Mouse (Mus musculus) hindbrain, embryonic 12.5 days (tissue): ENCODE data around the gene C2cd3. TPM values are rescaled to one million over a fixed set of nuclear protein-coding genes. Genes with fewer than 3 reads are reported as not detected.

ENCODE experiments used
- ATAC-seq: fragments of 200-750 bp; cut with Nextera tagmentation; 2 replicates; pipeline ENCODE4 v1.8.0; 2017; ENCODE audit warnings: moderate TSS enrichment; ENCODE audit not compliant: low FRiP score
- H3K27ac ChIP-seq: fragments of 300-500 bp; sonication (generic); 2 replicates; pipeline ENCODE4 v1.5.1; 2016; ENCODE audit warnings: mild to moderate bottlenecking
- H3K27me3 ChIP-seq: fragments of 300-500 bp; sonication (generic); 2 replicates; pipeline ENCODE4 v1.6.1; 2016; ENCODE audit warnings: mild to moderate bottlenecking
- H3K36me3 ChIP-seq: fragments of 300-500 bp; sonication (generic); 2 replicates; pipeline ENCODE4 v1.6.1; 2016; ENCODE audit warnings: mild to moderate bottlenecking
- H3K4me1 ChIP-seq: fragments of 300-500 bp; sonication (generic); 2 replicates; pipeline ENCODE4 v1.6.1; 2016
- H3K4me2 ChIP-seq: fragments of 300-500 bp; sonication (generic); replicated peaks from 2 replicates; pipeline ENCODE4 v1.6.1; 2016; ENCODE audit warnings: mild to moderate bottlenecking
- H3K4me3 ChIP-seq: fragments of 300-500 bp; sonication (generic); 2 replicates; pipeline ENCODE4 v1.5.1; 2016; ENCODE audit warnings: mild to moderate bottlenecking
- H3K9ac ChIP-seq: fragments of 300-500 bp; sonication (generic); 2 replicates; pipeline ENCODE4 v1.6.1; 2016; ENCODE audit warnings: mild to moderate bottlenecking, moderate library complexity
- H3K9me3 ChIP-seq: fragments of 300-500 bp; sonication (generic); replicated peaks from 2 replicates; pipeline ENCODE4 v1.6.1; 2016; ENCODE audit warnings: mild to moderate bottlenecking
- WGBS: fragments of 180-500 bp; shearing (Covaris S2); methylation state at CpG from one replicate; pipeline ENCODE4 v1.1.7; 2016; 5-methylcytosine and 5-hydroxymethylcytosine counted together
- polyA plus RNA-seq: library from polyadenylated mRNA; unstranded; fragments of >200 nt; fragmentation: Nextera tagmentation; extraction: Ambion mirVana; gene quantifications from 2 replicates; pipeline ENCODE4 v1.2.1, GENCODE M21; 2016

The C2cd3 gene
- 33.2 and 37.4 TPM in 2 replicates for polyA plus RNA-seq

DNA sequence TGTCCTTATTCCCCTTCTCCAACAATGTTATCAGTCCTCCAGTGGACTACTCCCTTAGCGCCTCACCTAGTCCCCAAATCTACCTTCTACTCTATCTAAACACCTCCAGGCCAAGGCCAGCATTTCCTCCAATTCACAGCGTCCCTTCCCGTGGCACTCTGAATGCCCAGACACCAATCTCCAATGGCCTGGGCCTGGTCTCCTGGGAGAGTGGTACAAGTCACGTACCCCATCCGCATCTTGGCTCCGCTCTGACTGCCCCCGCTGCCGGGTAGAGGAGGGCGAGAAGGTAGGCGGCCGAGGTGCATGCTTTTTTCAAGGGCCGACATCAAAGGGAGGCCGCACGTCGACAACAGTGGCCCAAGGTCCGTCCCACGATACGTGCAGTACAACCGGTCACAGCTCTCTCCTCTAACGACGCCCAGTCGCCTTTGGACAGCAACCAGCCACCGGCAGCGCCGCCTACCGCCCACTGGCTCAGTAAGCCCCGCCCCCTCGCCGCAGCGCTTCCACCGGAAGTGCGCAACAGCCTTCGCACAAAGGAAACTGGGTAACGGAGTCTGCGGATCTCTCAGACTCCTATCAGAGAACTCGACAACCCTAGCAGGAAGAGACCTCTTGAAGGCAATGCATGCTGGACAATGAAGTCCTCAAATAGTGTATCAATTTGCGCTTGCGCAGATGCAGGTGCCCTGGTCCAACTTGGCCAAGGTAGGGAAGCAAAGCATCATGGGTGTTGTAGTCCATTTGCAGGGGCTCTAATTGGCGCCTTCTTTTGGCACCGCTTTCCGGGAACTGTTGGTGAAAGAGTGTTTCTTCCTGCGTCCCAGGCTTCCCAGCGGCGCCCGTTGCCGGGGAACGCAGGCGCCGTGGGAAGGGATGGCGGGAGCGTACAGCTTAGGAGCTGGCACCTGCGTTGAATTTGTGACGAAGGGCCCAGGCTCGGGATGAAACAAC, at the start of gene C2cd3, which contains the start of gene Ppme1:
Gene C2cd3 (plus strand): TSS at position 739 of the 957 bp plus-strand sequence.
Gene Ppme1 (minus strand): TSS at position 813 of the 957 bp plus-strand sequence.
- H3K36me3 ChIP-seq: peaks cover 8% of the 10 kb centered on the region
- peak within 1 kb of the TSS; percentile 73 for H3K4me2 ChIP-seq
- peaks cover 25% of the 10 kb centered on the region for H3K4me1 ChIP-seq
- peak; percentile 98 for ATAC-seq
- WGBS: under 1% methylated on average over 54 of the region's 54 CpGs
- peak within 1 kb of the TSS; percentile 67 for H3K4me3 ChIP-seq
- no peaks in the 10 kb centered on the region for H3K9me3 ChIP-seq
- peak within 1 kb of the TSS; percentile 72 for H3K9ac ChIP-seq
- peak within 1 kb of the TSS; percentile 90 for H3K27ac ChIP-seq
- H3K27me3 ChIP-seq: no peaks in the 10 kb centered on the region

- H3K4me3 ChIP-seq: no peak overlapping the region
- peaks cover 40% of the 10 kb centered on the region for H3K36me3 ChIP-seq
- no peaks in the 10 kb centered on the region for H3K27me3 ChIP-seq
- 92% methylated on average over 3 of the region's 3 CpGs for WGBS
- no peak for ATAC-seq
- H3K9ac ChIP-seq: no peak overlapping the region
- H3K27ac ChIP-seq: no peak overlapping the region
- H3K9me3 ChIP-seq: no peaks in the 10 kb centered on the region
- no peaks in the 10 kb centered on the region for H3K4me1 ChIP-seq
- no peak overlapping the region for H3K4me2 ChIP-seq
Observed at GRCm38 (mm10) chr7:100323721-100324120, 48.3 kb upstream of the C2cd3 start.

GRCm38 (mm10) chr7:100325482-100325881, 46.6 kb upstream of the C2cd3 start:
- 86% methylated on average over 6 of the region's 6 CpGs for whole genome bisulfite sequencing
- no peak overlapping the region for H3K27ac ChIP-seq

DNA sequence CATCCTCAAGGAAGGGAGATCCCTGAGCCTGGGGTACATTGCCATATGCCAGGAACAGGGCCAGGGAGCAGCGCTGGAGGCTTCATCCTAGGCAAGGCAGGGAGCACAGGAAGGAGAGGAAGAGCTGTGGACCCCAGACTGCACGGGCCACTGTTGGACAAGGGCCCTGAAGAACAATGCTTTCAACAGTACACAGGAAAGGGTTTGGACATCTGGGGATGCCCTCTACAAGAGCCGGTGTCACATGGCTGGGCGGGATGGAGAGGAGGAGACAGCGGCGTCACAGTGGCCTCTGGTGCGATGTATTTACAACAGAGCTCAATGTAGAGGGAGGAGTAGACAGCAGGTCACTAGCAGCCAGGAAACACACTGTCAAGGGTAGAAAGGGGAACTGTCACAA, 44.5 kb upstream of the C2cd3 start:
- no peaks in the 10 kb centered on the region for H3K27me3 ChIP-seq
- 88% methylated on average over 7 of the region's 7 CpGs for WGBS
- no peak overlapping the region for H3K4me2 ChIP-seq
- peaks cover 70% of the 10 kb centered on the region for H3K36me3 ChIP-seq
- H3K27ac ChIP-seq: no peak overlapping the region
- no peak overlapping the region for H3K9ac ChIP-seq
- no peaks in the 10 kb centered on the region for H3K4me1 ChIP-seq
- no peak for ATAC-seq
- H3K9me3 ChIP-seq: no peaks in the 10 kb centered on the region
- no peak overlapping the region for H3K4me3 ChIP-seq

More at GRCm38 (mm10) chr7:100325482-100325881, 46.6 kb upstream of the C2cd3 start:
- Histone ChIP-seq H3K4me2 (no peak overlapping the region), H3K36me3 (peaks cover 50% of the 10 kb centered on the region), H3K4me1 (no peaks in the 10 kb centered on the region), H3K4me3 (no peak overlapping the region), H3K9ac (no peak overlapping the region), H3K9me3 (no peaks in the 10 kb centered on the region), H3K27me3 (no peaks in the 10 kb centered on the region)
- ATAC-seq: no peak; the same call in 1 of the 2 replicates

DNA sequence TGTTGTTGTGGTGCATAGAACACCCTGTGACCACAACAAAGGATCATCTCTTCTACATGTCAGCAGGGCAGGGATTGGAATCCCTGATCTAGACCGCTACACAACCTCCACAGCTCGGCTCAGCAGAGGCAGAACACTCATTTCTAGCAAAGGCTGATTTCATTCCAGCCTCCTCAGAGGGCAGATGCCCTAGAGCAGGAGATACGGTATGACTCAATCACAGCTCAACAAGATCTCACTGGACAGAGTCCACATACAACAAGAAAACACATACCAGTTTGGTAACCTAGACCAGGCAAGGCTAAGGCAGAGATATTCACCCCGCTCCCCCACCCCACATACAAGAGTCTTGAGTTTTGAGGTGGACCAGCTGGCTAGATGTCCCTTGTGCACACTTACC, 43.4 kb upstream of the C2cd3 start:
- Histone ChIP-seq H3K9ac (no peak overlapping the region), H3K4me3 (no peak overlapping the region), H3K9me3 (no peaks in the 10 kb centered on the region), H3K27ac (no peak overlapping the region), H3K36me3 (peaks cover 81% of the 10 kb centered on the region), H3K27me3 (no peaks in the 10 kb centered on the region), H3K4me1 (no peaks in the 10 kb centered on the region), H3K4me2 (no peak overlapping the region)
- WGBS: 94% methylated on average over 4 of the region's 4 CpGs
- ATAC-seq: no peak

- Histone ChIP-seq H3K9me3 (no peaks in the 10 kb centered on the region), H3K4me1 (no peaks in the 10 kb centered on the region), H3K4me3 (no peak overlapping the region), H3K27me3 (no peaks in the 10 kb centered on the region), H3K9ac (no peak overlapping the region), H3K36me3 (peaks cover 89% of the 10 kb centered on the region), H3K4me2 (no peak overlapping the region), H3K27ac (no peak overlapping the region)
- WGBS: 95% methylated on average over 3 of the region's 3 CpGs
- no peak for ATAC-seq
Observed at GRCm38 (mm10) chr7:100331269-100331668, 40.8 kb upstream of the C2cd3 start.

GRCm38 (mm10) chr7:100335921-100336320, 36.1 kb upstream of the C2cd3 start:
- Histone ChIP-seq H3K36me3 (peaks cover 94% of the 10 kb centered on the region), H3K9me3 (no peaks in the 10 kb centered on the region), H3K4me2 (no peak overlapping the region), H3K4me1 (no peaks in the 10 kb centered on the region), H3K4me3 (no peak overlapping the region), H3K9ac (no peak overlapping the region), H3K27ac (no peak overlapping the region), H3K27me3 (no peaks in the 10 kb centered on the region)
- 96% methylated on average over 2 of the region's 2 CpGs for WGBS
- no peak for ATAC-seq

DNA sequence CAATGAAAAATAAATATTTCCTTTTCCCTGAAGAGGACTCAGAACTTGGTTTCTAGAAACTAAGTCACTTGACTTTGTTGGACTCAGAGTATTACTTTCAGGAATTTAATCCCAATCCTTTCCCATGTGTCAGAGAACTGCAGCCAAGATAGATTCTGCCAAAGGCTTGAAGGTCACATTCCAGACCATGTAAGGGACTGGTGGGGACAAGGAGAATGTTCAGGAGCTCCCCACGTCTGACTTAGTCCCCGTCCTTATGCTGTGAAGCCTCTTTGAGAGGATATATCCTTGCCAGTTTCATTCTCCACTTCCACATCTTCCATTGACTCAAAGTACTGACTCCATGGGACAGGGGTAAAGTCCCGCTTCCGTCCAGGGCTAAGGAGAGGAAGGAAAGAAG, 17.0 kb upstream of the C2cd3 start:
- Histone ChIP-seq H3K9ac (no peak overlapping the region), H3K36me3 (peaks cover 12% of the 10 kb centered on the region), H3K27ac (no peak overlapping the region), H3K4me2 (no peak overlapping the region), H3K27me3 (no peaks in the 10 kb centered on the region), H3K9me3 (no peaks in the 10 kb centered on the region), H3K4me1 (no peaks in the 10 kb centered on the region), H3K4me3 (no peak overlapping the region)
- WGBS: 89% methylated on average over 4 of the region's 4 CpGs
- ATAC-seq: no peak

DNA sequence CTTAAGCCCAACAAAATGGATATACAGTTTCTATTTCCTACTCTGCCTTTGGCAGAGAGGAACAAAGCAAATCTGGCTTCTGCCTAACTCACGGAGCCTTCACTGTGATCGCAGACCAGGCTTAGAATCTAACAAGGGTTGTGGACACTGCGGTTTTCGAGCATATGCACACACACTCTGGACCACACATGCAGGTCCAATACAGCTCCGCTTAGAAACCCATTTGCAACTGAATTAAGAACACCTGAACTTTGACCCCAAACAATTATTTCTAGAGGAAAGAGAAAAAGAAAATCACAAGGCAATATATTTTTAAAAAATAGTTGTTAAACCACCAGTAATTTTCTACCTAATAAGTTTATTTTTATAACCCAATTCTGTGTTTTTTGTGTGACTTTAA, 15.7 kb upstream of the C2cd3 start:
- ATAC-seq: no peak
- WGBS: 78% methylated on average over 5 of the region's 5 CpGs
- H3K36me3 ChIP-seq: peaks cover 11% of the 10 kb centered on the region

GRCm38 (mm10) chr7:100356768-100357167, 15.3 kb upstream of the C2cd3 start:
- 100% methylated on average over 1 of the region's 1 CpGs for WGBS
- Histone ChIP-seq H3K4me3 (no peak overlapping the region), H3K4me2 (no peak overlapping the region), H3K36me3 (peaks cover 7% of the 10 kb centered on the region), H3K27me3 (no peaks in the 10 kb centered on the region), H3K4me1 (no peaks in the 10 kb centered on the region), H3K27ac (no peak overlapping the region), H3K9ac (no peak overlapping the region), H3K9me3 (no peaks in the 10 kb centered on the region)
- ATAC-seq: no peak

More for the DNA sequence above, 15.7 kb upstream of the C2cd3 start:
- Histone ChIP-seq H3K9me3 (no peaks in the 10 kb centered on the region), H3K27ac (no peak overlapping the region), H3K27me3 (no peaks in the 10 kb centered on the region), H3K4me3 (no peak overlapping the region), H3K4me2 (no peak overlapping the region), H3K4me1 (no peaks in the 10 kb centered on the region), H3K9ac (no peak overlapping the region)

- Histone ChIP-seq H3K36me3 (peaks cover 7% of the 10 kb centered on the region), H3K4me1 (no peaks in the 10 kb centered on the region), H3K27me3 (no peaks in the 10 kb centered on the region)
Observed at GRCm38 (mm10) chr7:100357856-100358255, 14.2 kb upstream of the C2cd3 start.

DNA sequence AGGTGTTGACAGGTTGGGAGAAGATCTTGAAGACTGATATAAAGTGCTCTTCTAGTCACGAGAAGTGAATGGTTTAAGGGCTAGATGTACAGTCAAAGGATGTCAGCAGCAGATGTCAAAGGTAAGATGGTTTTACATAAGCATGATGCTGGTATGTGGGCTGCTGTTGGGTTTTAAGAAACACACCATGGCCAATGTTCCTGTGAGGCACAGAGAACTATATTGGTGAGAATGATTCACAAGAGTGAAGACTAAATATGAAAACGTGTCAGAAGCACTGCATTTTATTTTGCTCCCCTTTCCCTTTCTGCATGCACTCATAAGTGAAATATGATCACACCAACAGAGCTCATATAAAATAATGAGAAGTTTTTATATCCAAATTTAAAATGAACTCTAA, 8.9 kb upstream of the C2cd3 start:
- no peaks in the 10 kb centered on the region for H3K9me3 ChIP-seq
- no peaks in the 10 kb centered on the region for H3K27me3 ChIP-seq
- no peak overlapping the region for H3K4me2 ChIP-seq
- no peak overlapping the region for H3K4me3 ChIP-seq
- no peak overlapping the region for H3K27ac ChIP-seq
- H3K9ac ChIP-seq: no peak overlapping the region
- peaks cover 4% of the 10 kb centered on the region for H3K4me1 ChIP-seq
- ATAC-seq: no peak
- 91% methylated on average over 2 of the region's 2 CpGs for WGBS
- H3K36me3 ChIP-seq: peaks cover 2% of the 10 kb centered on the region; the same call in 1 of the 2 replicates

More at GRCm38 (mm10) chr7:100357856-100358255, 14.2 kb upstream of the C2cd3 start:
- ATAC-seq: no peak
- Histone ChIP-seq H3K4me3 (no peak overlapping the region), H3K27ac (no peak overlapping the region), H3K4me2 (no peak overlapping the region), H3K9me3 (no peaks in the 10 kb centered on the region), H3K9ac (no peak overlapping the region)
